Mouse (Mus musculus): ENCODE results near the gene Dap. TPM values are rescaled to one million over a fixed set of nuclear protein-coding genes. Genes with fewer than 3 reads are reported as not detected.

The Dap gene
- polyA plus RNA-seq, 1 experiment: 36.6 TPM

GRCm38 (mm10) chr15:31258029-31258692, 34.0 kb downstream of the Dap start:
- 87% methylated on average over 21 of the region's 21 CpGs for WGBS
- TF ChIP-seq POLR2A (IDR thresholded peaks at IDR 0.05; ENCODE audit: low read depth, low read length) (no peak), CTCF (IDR thresholded peaks at IDR 0.05; ENCODE audit: extremely low read depth, insufficient read depth, insufficient read length, insufficient replicate concordance) (no peak)
- H3K4me3 ChIP-seq (ENCODE audit: extremely low read depth, insufficient read depth, insufficient read length): no peak overlapping the region
- no peaks in the 10 kb centered on the region for H3K27me3 ChIP-seq (ENCODE audit: control insufficient read depth, insufficient read depth, low read length)
- H3K36me3 ChIP-seq (ENCODE audit: control insufficient read depth, insufficient read depth, low read length): no peaks in the 10 kb centered on the region
- no peak overlapping the region for H3K27ac ChIP-seq (ENCODE audit: insufficient read depth, low read length)
- no peaks in the 10 kb centered on the region for H3K4me1 ChIP-seq (ENCODE audit: control insufficient read depth, insufficient read depth, insufficient read length)
- no peak for DNase-seq (ENCODE audit: low read depth in 1 of 2, low spot score in 2 of 2)

GRCm38 (mm10) chr15:31258693-31259439, 34.8 kb downstream of the Dap start:
- no peaks in the 10 kb centered on the region for H3K4me1 ChIP-seq (ENCODE audit: control insufficient read depth, insufficient read depth, insufficient read length)
- 89% methylated on average over 18 of the region's 18 CpGs for WGBS
- H3K27ac ChIP-seq (ENCODE audit: insufficient read depth, low read length): no peak overlapping the region
- TF ChIP-seq POLR2A (IDR thresholded peaks at IDR 0.05; ENCODE audit: low read depth, low read length) (no peak), CTCF (IDR thresholded peaks at IDR 0.05; ENCODE audit: extremely low read depth, insufficient read depth, insufficient read length, insufficient replicate concordance) (no peak)
- H3K4me3 ChIP-seq (ENCODE audit: extremely low read depth, insufficient read depth, insufficient read length): no peak overlapping the region
- DNase-seq (ENCODE audit: low read depth in 1 of 2, low spot score in 2 of 2): no peak
- no peaks in the 10 kb centered on the region for H3K36me3 ChIP-seq (ENCODE audit: control insufficient read depth, insufficient read depth, low read length)
- H3K27me3 ChIP-seq (ENCODE audit: control insufficient read depth, insufficient read depth, low read length): no peaks in the 10 kb centered on the region

DNA sequence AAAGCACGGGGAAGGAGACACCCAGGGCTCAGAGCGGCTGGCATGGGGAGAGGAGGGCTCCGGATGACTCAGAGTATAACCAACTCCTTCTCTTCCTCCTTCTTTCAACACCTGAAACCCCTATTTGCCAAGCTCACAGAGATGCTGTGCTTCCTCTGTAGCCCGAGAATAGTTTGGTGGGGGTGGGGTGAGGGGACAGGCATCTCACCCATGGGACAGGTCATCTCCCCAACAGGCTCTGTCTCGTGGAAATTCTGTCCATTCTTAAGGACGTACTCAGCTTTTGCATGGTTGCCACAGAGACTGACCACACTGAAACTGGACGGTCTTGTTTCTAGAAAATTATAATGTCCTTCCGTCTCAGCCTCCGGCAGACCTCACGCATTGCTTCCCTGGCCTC, 37.0 kb downstream of the Dap start:
- H3K36me3 ChIP-seq (ENCODE audit: control insufficient read depth, insufficient read depth, low read length): no peaks in the 10 kb centered on the region
- no peak overlapping the region for H3K27ac ChIP-seq (ENCODE audit: insufficient read depth, low read length)
- no peaks in the 10 kb centered on the region for H3K4me1 ChIP-seq (ENCODE audit: control insufficient read depth, insufficient read depth, insufficient read length)
- 92% methylated on average over 10 of the region's 10 CpGs for WGBS
- TF ChIP-seq CTCF (IDR thresholded peaks at IDR 0.05; ENCODE audit: extremely low read depth, insufficient read depth, insufficient read length, insufficient replicate concordance): no peak
- no peak for TF ChIP-seq POLR2A (IDR thresholded peaks at IDR 0.05; ENCODE audit: low read depth, low read length)
- no peaks in the 10 kb centered on the region for H3K27me3 ChIP-seq (ENCODE audit: control insufficient read depth, insufficient read depth, low read length)
- DNase-seq (ENCODE audit: low read depth in 1 of 2, low spot score in 2 of 2): no peak
- H3K4me3 ChIP-seq (ENCODE audit: extremely low read depth, insufficient read depth, insufficient read length): no peak overlapping the region

- Histone ChIP-seq H3K4me3 (ENCODE audit: extremely low read depth, insufficient read depth, insufficient read length) (no peak overlapping the region), H3K4me1 (ENCODE audit: control insufficient read depth, insufficient read depth, insufficient read length) (no peaks in the 10 kb centered on the region), H3K36me3 (ENCODE audit: control insufficient read depth, insufficient read depth, low read length) (no peaks in the 10 kb centered on the region), H3K27me3 (ENCODE audit: control insufficient read depth, insufficient read depth, low read length) (no peaks in the 10 kb centered on the region), H3K27ac (ENCODE audit: insufficient read depth, low read length) (no peak overlapping the region)
- WGBS: 78% methylated on average over 9 of the region's 9 CpGs
- TF ChIP-seq POLR2A (IDR thresholded peaks at IDR 0.05; ENCODE audit: low read depth, low read length): no peak
- no peak for TF ChIP-seq CTCF (IDR thresholded peaks at IDR 0.05; ENCODE audit: extremely low read depth, insufficient read depth, insufficient read length, insufficient replicate concordance)
- DNase-seq (ENCODE audit: low read depth in 1 of 2, low spot score in 2 of 2): no peak
These were observed 38.2 kb downstream of the Dap start for GRCm38 (mm10) chr15:31262361-31262760.

GRCm38 (mm10) chr15:31264827-31265226, 40.7 kb downstream of the Dap start:
- H3K4me1 ChIP-seq (ENCODE audit: control insufficient read depth, insufficient read depth, insufficient read length): no peaks in the 10 kb centered on the region
- DNase-seq (ENCODE audit: low read depth in 1 of 2, low spot score in 2 of 2): peak; percentile 19 to 46
- no peaks in the 10 kb centered on the region for H3K27me3 ChIP-seq (ENCODE audit: control insufficient read depth, insufficient read depth, low read length)
- TF ChIP-seq CTCF (IDR thresholded peaks at IDR 0.05; ENCODE audit: extremely low read depth, insufficient read depth, insufficient read length, insufficient replicate concordance): peak; percentile 81; the same call in 1 of the 2 replicates
- TF ChIP-seq POLR2A (IDR thresholded peaks at IDR 0.05; ENCODE audit: low read depth, low read length): no peak
- 55% methylated on average over 6 of the region's 6 CpGs for WGBS
- no peaks in the 10 kb centered on the region for H3K36me3 ChIP-seq (ENCODE audit: control insufficient read depth, insufficient read depth, low read length)
- H3K4me3 ChIP-seq (ENCODE audit: extremely low read depth, insufficient read depth, insufficient read length): no peak overlapping the region
- H3K27ac ChIP-seq (ENCODE audit: insufficient read depth, low read length): no peak overlapping the region

DNA sequence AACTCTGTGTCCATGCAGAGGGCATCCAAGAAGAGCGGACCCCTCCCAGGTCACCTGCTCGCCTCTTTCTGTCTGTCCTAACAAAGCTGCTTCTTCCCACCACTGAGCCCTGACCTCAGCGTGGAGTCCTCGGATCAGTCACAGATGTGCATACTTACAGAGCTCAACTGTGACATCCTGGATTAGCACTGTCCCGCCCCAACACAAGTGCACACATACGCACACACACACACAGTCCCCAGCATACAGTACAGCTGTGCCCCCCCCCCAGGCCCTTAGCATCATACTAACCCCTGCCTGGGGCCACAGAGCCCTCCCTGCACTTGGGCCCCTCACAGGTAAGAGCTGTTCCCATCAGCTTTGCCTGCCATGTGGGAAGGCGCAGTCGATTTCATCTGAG, 41.3 kb downstream of the Dap start:
- WGBS: 97% methylated on average over 8 of the region's 8 CpGs
- DNase-seq (ENCODE audit: low read depth in 1 of 2, low spot score in 2 of 2): no peak
- Histone ChIP-seq H3K27ac (ENCODE audit: insufficient read depth, low read length) (no peak overlapping the region), H3K27me3 (ENCODE audit: control insufficient read depth, insufficient read depth, low read length) (no peaks in the 10 kb centered on the region), H3K4me3 (ENCODE audit: extremely low read depth, insufficient read depth, insufficient read length) (no peak overlapping the region), H3K36me3 (ENCODE audit: control insufficient read depth, insufficient read depth, low read length) (no peaks in the 10 kb centered on the region), H3K4me1 (ENCODE audit: control insufficient read depth, insufficient read depth, insufficient read length) (no peaks in the 10 kb centered on the region)
- TF ChIP-seq POLR2A (IDR thresholded peaks at IDR 0.05; ENCODE audit: low read depth, low read length): no peak
- no peak for TF ChIP-seq CTCF (IDR thresholded peaks at IDR 0.05; ENCODE audit: extremely low read depth, insufficient read depth, insufficient read length, insufficient replicate concordance)

DNA sequence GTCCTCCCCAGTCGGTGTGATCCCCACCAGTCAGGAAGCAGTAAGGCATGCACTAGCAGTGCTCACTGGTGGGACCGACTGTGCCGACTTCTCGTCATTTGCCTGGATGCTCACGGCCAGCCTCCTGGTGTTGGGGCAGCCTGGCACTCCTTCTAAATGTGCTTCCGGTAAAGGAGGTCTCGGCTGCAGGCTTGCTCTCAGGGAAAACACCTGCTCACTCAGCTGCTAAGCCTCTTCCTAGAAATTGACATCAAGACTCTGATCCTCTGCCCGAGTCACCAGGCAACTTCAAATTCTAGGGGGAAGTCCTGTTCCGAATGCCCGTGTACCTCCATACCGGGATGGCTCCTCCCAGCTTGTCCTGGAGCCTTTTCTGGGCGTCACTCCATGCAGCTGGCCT, 41.7 kb downstream of the Dap start:
- WGBS: 92% methylated on average over 12 of the region's 12 CpGs
- Histone ChIP-seq H3K4me1 (ENCODE audit: control insufficient read depth, insufficient read depth, insufficient read length) (no peaks in the 10 kb centered on the region), H3K27ac (ENCODE audit: insufficient read depth, low read length) (no peak overlapping the region), H3K27me3 (ENCODE audit: control insufficient read depth, insufficient read depth, low read length) (no peaks in the 10 kb centered on the region), H3K36me3 (ENCODE audit: control insufficient read depth, insufficient read depth, low read length) (no peaks in the 10 kb centered on the region), H3K4me3 (ENCODE audit: extremely low read depth, insufficient read depth, insufficient read length) (no peak overlapping the region)
- DNase-seq (ENCODE audit: low read depth in 1 of 2, low spot score in 2 of 2): no peak
- TF ChIP-seq POLR2A (IDR thresholded peaks at IDR 0.05; ENCODE audit: low read depth, low read length) (no peak), CTCF (IDR thresholded peaks at IDR 0.05; ENCODE audit: extremely low read depth, insufficient read depth, insufficient read length, insufficient replicate concordance) (no peak)

All from spleen, adult 2 months (tissue).